Mouse (Mus musculus) adrenal gland, adult (tissue): ENCODE measurements around the gene Zbtb20.

ENCODE experiments used
- DNase-seq, 2 experiments: peaks; one replicate each; pipeline ENCODE4 v3.0.0; 2022 to 2023; ENCODE audit warnings: low spot score in 1 of 2; ENCODE audit not compliant: inconsistent age in 2 of 2

Zbtb20 gene

DNA sequence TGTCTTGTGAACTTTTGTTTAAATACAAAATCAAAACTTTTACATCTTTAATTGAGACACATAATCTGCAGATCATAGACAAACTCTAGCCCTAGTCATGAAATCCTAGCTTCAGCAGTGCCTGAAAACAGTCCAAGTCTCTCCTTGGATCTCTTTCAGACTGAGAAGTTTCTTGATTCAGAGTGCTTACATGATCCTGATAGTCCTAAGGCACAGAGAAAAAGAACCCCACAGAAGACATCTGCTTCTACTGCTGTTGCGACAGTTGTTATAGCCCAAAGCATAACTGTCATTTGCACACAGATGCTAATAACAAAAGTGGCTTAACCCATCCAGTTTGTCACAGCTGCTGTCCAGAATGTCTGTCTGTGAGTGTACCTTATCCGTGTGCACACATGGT, 749.6 kb downstream of the Zbtb20 start:
- DNase-seq = no peak

GRCm38 (mm10) chr16:43625956-43626355, 750.3 kb downstream of the Zbtb20 start:
- DNase-seq = no peak

- no peak for DNase-seq
These were observed 753.0 kb downstream of the Zbtb20 start for GRCm38 (mm10) chr16:43628662-43629061.

GRCm38 (mm10) chr16:43631758-43632157, 756.1 kb downstream of the Zbtb20 start:
- DNase-seq = no peak

DNA sequence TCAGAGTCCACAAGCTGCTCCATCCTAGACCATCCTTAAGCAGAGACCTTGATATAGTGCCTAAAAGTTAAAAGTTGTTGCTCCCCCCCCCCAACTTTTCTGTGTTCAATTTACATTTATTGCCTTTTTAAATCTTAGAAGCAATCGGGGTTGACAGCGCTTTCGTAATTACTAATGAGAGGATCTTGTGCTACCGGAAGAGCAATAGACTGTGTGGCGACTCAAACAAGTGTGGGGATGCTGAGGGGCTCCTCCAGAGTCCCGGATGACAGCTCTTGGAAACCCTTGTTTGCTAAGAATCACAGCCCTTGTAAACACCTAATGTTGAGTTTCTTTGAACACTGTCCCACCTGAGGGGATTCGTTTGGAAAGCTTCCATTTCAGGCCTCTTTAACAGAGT, 758.4 kb downstream of the Zbtb20 start:
- DNase-seq = no peak

GRCm38 (mm10) chr16:43637241-43637640, 761.6 kb downstream of the Zbtb20 start:
- no peak for DNase-seq

DNA sequence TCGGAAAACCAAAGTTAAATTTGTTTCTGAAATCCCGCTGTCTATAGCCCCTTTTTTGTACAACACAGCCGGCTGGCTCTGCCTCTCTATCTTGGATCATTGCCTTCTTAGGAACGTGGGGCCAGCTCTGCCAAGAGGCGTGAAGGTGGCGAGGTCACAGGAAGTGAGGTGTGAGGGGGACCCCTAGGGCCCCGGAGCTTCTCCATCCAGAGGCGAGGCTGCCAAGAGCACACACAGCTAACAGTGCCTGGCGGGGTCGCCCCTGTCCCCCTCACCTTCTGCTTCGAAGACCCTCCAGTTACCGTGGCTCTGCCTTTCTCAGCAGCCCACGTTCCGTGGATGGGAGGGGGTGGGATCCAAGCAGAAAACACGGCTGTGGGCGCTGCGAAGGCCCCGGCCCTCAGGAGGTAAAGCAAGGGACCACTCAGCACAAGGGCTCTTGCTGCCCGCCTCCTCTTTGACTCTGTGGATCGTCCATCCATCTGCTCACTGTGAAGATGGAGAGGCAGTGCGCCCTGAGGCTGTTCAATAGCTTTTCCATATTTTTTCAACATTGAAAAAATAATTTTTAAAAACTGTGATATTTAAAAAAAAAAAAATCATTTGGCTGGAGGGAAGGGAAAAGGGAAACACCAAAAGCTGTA, 762.8 kb downstream of the Zbtb20 start:
- no peak for DNase-seq

- no peak for DNase-seq
These were observed 765.5 kb downstream of the Zbtb20 start for GRCm38 (mm10) chr16:43641230-43641629.

DNA sequence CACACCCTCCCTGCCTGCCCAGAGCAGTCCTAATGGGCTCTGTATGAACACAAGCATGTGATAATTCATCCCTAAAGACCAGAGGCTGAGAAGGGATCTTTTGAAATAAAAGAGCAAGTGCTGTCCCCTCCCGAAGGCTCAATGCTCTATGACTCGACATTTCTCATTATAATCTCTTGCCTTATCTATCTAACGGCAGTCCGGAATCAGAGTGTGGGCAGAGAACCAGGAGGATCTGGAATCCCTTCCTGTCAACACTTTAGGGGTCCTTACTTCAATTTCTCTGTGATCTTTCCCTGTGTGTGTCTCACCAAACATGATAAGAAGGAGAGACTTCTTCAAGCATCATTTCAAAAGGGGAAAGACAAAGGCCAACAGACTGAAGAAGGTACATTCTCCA, 770.2 kb downstream of the Zbtb20 start:
- DNase-seq = no peak

DNA sequence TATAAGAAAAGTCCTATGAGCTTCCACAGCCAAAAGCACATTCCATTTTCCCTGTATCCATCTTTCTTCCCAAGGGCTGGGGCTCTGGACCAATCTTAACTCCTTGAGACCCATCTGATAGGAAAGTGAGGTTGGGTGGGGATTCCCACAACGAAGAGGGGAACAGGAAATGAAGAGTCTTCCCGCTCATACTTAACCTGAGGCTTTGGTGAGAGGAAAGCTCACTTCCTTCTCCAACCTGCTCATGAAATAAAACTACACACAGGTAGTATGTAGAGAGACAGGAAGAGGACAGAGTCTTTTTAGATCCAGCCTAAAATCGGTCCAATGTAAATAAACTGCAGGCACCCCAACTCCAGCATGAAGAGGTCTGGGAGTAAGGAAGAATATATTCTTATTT, 771.3 kb downstream of the Zbtb20 start:
- DNase-seq = no peak

- DNase-seq = no peak
These were observed 772.0 kb downstream of the Zbtb20 start for GRCm38 (mm10) chr16:43647641-43648040.

DNA sequence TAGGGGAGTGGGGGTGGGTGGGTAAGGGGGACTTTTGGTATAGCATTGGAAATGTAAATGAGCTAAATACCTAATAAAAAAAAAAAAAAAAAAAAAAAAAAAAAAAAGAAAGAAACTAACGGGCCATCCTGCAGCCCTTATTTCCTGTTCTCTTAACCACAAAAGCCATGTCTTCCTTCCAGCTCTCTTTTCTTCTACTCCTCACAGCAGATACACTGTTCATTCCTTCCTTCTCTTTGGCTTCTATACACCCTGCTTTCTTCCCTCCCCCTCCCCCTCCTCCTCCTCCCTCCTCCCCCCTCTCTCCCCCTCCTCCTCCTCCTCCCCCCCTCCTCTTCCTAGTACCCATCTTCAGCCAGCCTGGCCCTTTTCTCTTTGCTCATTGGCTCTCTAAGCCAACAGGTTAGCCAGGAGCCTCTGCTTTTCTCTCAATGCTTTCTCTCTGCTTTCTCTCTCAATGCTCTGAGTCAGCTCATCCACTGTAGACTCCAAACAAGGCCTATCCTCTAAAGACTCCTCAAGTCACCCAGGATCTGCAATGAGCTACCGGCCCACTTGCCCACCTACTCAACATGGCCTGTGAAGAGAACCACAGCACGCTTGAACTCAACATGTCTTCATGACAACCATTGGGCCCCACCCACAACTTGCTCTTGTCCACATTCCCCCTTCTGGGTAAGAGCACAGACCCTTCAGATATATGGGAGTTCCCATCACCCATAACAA, 774.8 kb downstream of the Zbtb20 start:
- no peak for DNase-seq

GRCm38 (mm10) chr16:43653288-43653687, 777.6 kb downstream of the Zbtb20 start:
- DNase-seq = no peak

DNA sequence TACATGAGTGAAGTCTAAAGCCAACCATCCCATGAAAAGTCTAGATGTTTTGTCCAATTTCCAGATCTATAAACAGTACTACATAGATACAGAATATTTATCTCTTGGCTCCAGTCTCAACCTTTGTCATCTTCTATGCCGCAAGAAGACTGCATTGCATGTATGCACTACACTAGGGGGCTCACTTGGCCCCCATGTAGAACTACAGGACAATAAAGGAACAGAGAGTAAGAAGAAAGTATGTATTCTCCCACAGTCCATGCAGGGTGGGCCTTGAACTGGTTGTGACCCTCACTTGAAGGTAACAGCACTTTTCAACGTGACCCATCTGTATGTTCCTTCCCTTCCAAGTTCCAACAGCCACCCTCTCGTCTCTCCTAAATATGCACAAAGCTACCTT, 778.6 kb downstream of the Zbtb20 start:
- DNase-seq = no peak

- peak; percentile 20 to 79 for DNase-seq
These were observed 779.6 kb downstream of the Zbtb20 start for GRCm38 (mm10) chr16:43655183-43655787.

DNA sequence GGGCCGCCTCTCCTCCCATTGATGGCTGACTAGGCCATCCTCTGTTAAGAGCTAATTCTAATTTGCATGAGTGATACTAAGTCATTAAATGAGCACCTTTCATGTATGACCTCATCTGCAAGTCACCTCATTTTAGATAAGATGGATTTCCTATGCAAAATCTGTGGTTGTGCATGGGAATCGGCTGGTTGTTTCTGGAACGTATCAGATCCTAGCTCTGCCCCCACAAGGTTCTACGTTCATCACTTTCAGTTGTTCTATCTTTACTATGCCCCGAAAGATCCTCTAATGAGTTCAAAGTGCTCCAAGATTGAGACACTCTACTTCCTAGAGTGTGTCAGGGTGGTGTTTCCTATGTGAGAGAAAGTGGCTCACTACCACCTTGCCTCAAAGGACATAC, 785.9 kb downstream of the Zbtb20 start:
- DNase-seq = no peak

DNA sequence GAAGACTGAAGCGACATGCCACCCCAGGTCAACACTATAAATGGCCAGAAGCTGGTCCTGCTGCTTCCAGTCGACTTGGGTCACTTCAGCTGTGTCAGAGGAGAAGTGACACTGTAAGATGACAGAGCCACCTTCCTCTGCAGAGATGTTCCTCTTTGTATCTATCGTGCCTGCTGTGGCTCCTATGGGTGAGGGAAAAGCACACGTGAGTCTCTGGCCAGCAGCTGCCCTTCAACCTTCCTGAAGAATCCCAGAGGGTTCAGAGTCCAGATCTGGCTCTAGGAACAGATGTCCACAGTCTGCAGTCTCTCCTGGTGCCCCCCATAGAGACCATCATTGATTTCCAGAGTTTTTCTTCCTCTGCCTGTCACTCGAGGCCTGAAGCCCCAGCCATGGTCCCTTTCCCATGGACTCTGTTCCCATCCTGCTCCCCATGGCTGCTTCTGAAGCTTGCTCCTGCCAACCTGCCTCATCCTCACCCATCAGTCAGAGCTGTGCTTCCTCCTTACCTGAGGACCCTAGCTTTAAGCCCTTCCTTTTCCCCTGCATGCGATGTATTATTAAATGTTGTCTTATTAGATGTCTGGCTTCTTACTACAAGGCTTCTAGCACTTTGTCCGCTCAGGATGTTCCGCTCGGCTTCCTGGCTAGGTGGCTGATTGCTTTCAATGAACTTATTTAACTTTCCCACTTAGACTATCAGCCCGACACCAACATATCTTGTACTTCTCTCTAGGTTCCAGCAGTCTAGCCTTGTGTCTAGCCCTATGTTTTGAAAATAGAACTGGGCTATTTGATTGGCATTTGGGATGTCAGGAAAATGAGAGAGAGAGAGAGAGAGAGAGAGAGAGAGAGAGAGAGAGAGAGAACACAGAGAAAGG, 786.7 kb downstream of the Zbtb20 start:
- no peak for DNase-seq

- peak in 1 of 2 experiments; percentile 73 for DNase-seq
These were observed 788.4 kb downstream of the Zbtb20 start, which contains the start of gene Tigit for GRCm38 (mm10) chr16:43663978-43664579. Gene Tigit (minus strand): TSS chr16:43664146.

DNA sequence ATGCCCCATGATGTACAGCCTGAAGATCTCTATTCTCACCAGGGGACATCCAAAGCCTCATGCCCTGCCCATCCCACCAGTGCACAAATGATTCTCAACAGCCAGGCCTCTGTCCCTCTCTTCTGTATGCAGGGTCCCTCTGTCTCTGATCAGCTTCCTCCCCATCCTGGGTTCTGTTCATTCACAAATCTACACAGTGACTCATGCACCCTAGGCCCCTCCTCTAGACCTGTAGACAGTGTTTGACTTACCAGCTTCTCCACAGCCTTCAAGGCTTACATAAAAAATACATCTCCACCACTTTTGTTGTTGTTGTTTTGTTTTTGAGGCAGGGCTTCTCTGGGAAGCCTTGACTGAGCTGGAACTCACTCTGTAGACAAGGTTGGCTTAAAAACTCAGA, 789.2 kb downstream of the Zbtb20 start:
- peak in 1 of 2 experiments; percentile 36 for DNase-seq

GRCm38 (mm10) chr16:43668294-43668693, 792.6 kb downstream of the Zbtb20 start:
- no peak for DNase-seq

- no peak for DNase-seq
These were observed 796.3 kb downstream of the Zbtb20 start for GRCm38 (mm10) chr16:43671972-43672371.
